In the genomic region with DNA sequence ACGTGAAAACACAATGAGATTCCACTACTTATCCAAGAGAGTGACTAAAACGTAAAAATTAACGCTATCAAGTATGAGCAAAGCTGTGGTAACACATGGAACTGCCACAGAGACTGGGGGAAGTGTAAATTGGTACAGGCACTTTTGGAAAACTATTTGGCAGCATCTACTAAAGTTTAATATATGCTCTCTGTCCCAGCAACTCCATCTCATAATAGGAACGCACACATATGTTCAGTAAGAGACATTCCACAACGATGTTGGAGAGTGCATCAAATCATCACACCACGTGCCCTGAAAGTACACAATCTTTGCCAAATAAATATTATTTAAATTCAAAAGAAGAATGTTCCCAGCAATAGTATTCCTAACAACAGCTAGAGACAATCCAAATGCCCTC, we compare ENCODE assay signal across 29 mouse cellular contexts.
DNase-seq lines count a peak whose midpoint lies in the region; ATAC-seq lines count a peak whose summit lies in the region.
"Had no signal": no experiment of that assay in that cellular context is flagged by ENCODE, and none has a peak within 500 bp of the region (broad histone marks: within the 10 kb centered on the region; RNA-seq: fewer than 3 reads in every experiment).

No protein-coding gene starts in this region.

- peaks cover 11% of the 10 kb centered on the region; the same call in 1 of the 2 replicates for H3K4me1 ChIP-seq in forebrain, embryonic 14.5 days (ENCODE audit: control insufficient read depth, insufficient read depth, low read length)
- H3K4me1 ChIP-seq in forebrain, embryonic 12.5 days = peaks cover 15% of the 10 kb centered on the region
- peaks cover 29% of the 10 kb centered on the region for H3K4me1 ChIP-seq in forebrain, embryonic 16.5 days (replicated peaks; ENCODE audit: control insufficient read depth, insufficient read depth, low read length)

- H3K27ac ChIP-seq in forebrain, embryonic 14.5 days (ENCODE audit: low read depth, low read length) = no peak overlapping the region
- no peak overlapping the region for H3K27ac ChIP-seq in forebrain, embryonic 12.5 days
- peak overlapping the region; percentile 65 for H3K27ac ChIP-seq in forebrain, embryonic 16.5 days (ENCODE audit: low read length)
- H3K27ac ChIP-seq: embryonic facial prominence, embryonic 12.5 days; embryonic facial prominence, embryonic 15.5 days; heart, adult 2 months; heart, embryonic 10.5 days; heart, embryonic 13.5 days; hindbrain, embryonic 14.5 days; hindbrain, postnatal 0 days had no signal

- peak; percentile 60 for DNase-seq in forebrain, embryonic 14.5 days (ENCODE audit: low spot score)
- DNase-seq in layer of hippocampus, adult 9-11 months = peak; percentile 12
- no peak for DNase-seq in layer of hippocampus, adult 8-10 months (ENCODE audit: low spot score in 2 of 2)
- no peak for DNase-seq in lung, postnatal 10 days
- no peak for DNase-seq in gastrocnemius, postnatal 36 days
- DNase-seq: adrenal gland, postnatal 10 days; B cell, adult 2 months; cerebellum, adult 11 months; cerebellum, adult 2 months; cerebellum, adult 9-11 months; cerebellum, postnatal 25 days; gastrocnemius, postnatal 25 days; heart, adult 2 months; heart, postnatal 14 days; heart, postnatal 4 days; kidney, adult 18-20 months had no signal

- H3K9ac ChIP-seq in forebrain, embryonic 14.5 days (ENCODE audit: low read length) = no peak overlapping the region
- no peak overlapping the region for H3K9ac ChIP-seq in forebrain, embryonic 12.5 days
- no peak overlapping the region for H3K9ac ChIP-seq in forebrain, embryonic 16.5 days (replicated peaks; ENCODE audit: low read depth, low read length)
- H3K9ac ChIP-seq: embryonic facial prominence, embryonic 12.5 days; embryonic facial prominence, embryonic 15.5 days; heart, embryonic 13.5 days; hindbrain, embryonic 14.5 days had no signal

- intact Hi-C loops in gastrocnemius, postnatal 36 days (cut with DNase I) = no loop called here

- peak; percentile 40; the same call in 1 of the 2 replicates for ATAC-seq in forebrain, embryonic 14.5 days
- no peak for ATAC-seq in forebrain, embryonic 12.5 days (ENCODE audit: low FRiP score)
- peak; percentile 78 for ATAC-seq in forebrain, embryonic 16.5 days
- ATAC-seq: hindbrain, postnatal 0 days; inflammation-experienced regulatory T-cells, adult 6 months; intestine, embryonic 16.5 days; Patski had no signal

- no peak overlapping the region for H3K4me2 ChIP-seq in forebrain, embryonic 14.5 days (ENCODE audit: low read length)
- no peak overlapping the region for H3K4me2 ChIP-seq in forebrain, embryonic 12.5 days
- no peak overlapping the region for H3K4me2 ChIP-seq in forebrain, embryonic 16.5 days (ENCODE audit: low read length)
- H3K4me2 ChIP-seq: embryonic facial prominence, embryonic 12.5 days; embryonic facial prominence, embryonic 15.5 days; heart, embryonic 13.5 days; hindbrain, embryonic 14.5 days had no signal

- H3K4me3 ChIP-seq in forebrain, embryonic 14.5 days (ENCODE audit: low read depth, low read length) = no peak overlapping the region
- H3K4me3 ChIP-seq in forebrain, embryonic 12.5 days (replicated peaks) = no peak overlapping the region
- no peak overlapping the region for H3K4me3 ChIP-seq in forebrain, embryonic 16.5 days (replicated peaks; ENCODE audit: low read length)
- H3K4me3 ChIP-seq: embryonic facial prominence, embryonic 12.5 days; embryonic facial prominence, embryonic 15.5 days; heart, adult 2 months; heart, embryonic 10.5 days; heart, embryonic 13.5 days had no signal

- H3K36me3 ChIP-seq in forebrain, embryonic 14.5 days (ENCODE audit: control insufficient read depth, insufficient read depth, low read length) = 0 out of 2 replicates have a peak, but pooled peaks cover 3% of the 10 kb centered on the region
- peaks cover 20% of the 10 kb centered on the region for H3K36me3 ChIP-seq in forebrain, embryonic 12.5 days (replicated peaks)
- peaks cover 2% of the 10 kb centered on the region for H3K36me3 ChIP-seq in forebrain, embryonic 16.5 days (ENCODE audit: control insufficient read depth, insufficient read depth)
- H3K36me3 ChIP-seq: embryonic facial prominence, embryonic 15.5 days; G1E; heart, embryonic 10.5 days had no signal

- no peaks in the 10 kb centered on the region for H3K27me3 ChIP-seq in forebrain, embryonic 14.5 days (replicated peaks; ENCODE audit: control insufficient read depth, insufficient read depth, low read length)
- no peaks in the 10 kb centered on the region for H3K27me3 ChIP-seq in forebrain, embryonic 12.5 days
- no peaks in the 10 kb centered on the region for H3K27me3 ChIP-seq in forebrain, embryonic 16.5 days (replicated peaks; ENCODE audit: control insufficient read depth, insufficient read depth, low read length)
- H3K27me3 ChIP-seq: CH12.LX; embryonic facial prominence, embryonic 12.5 days; embryonic facial prominence, embryonic 15.5 days; heart, embryonic 13.5 days; Patski had no signal

- 0 out of 2 replicates have a peak, but pooled peaks cover 2% of the 10 kb centered on the region for H3K9me3 ChIP-seq in forebrain, embryonic 14.5 days (replicated peaks; ENCODE audit: control insufficient read depth, low read length)
- peaks cover 8% of the 10 kb centered on the region; the same call in 1 of the 2 replicates for H3K9me3 ChIP-seq in forebrain, embryonic 12.5 days
- peaks cover 6% of the 10 kb centered on the region; the same call in 1 of the 2 replicates for H3K9me3 ChIP-seq in forebrain, embryonic 16.5 days (ENCODE audit: control insufficient read depth, low read length)
- H3K9me3 ChIP-seq: embryonic facial prominence, embryonic 15.5 days; G1E; heart, embryonic 10.5 days had no signal

- 77% methylated on average over 6 of the region's 6 CpGs for WGBS in forebrain, embryonic 14.5 days
- 96% methylated on average over 6 of the region's 6 CpGs for WGBS in forebrain, embryonic 12.5 days
- WGBS in forebrain, embryonic 16.5 days = 62% methylated on average over 6 of the region's 6 CpGs

Comparison
In these comparisons a context has a peak if more than half of its experiments do, and no peak if none do; other contexts are left out.
1. DNase-seq: peak in forebrain, embryonic 14.5 days (single experiment) and layer of hippocampus, adult 9-11 months (single experiment); none in layer of hippocampus, adult 8-10 months (0 of 2), lung, postnatal 10 days (single experiment) and gastrocnemius, postnatal 36 days (0 of 2).